Mouse (Mus musculus): ENCODE data around the gene Cabp4.

GRCm38 (mm10) chr19:4126759-4127495 is 16.9 kb downstream of the Cabp4 start:
- TF ChIP-seq CTCF (IDR thresholded peaks at IDR 0.05; ENCODE audit: low read depth) (0 out of 2 replicates have a peak, but pooled peaks have one; percentile 5), EP300 (IDR thresholded peaks at IDR 0.05; ENCODE audit: low read depth) (no peak)
